Mouse (Mus musculus) spleen, adult 2 months (tissue): ENCODE data around the gene Prr7.

Experiments
- CTCF ChIP-seq: fragments of 200-500 bp; IDR thresholded peaks from 2 replicates; pipeline ENCODE4 v1.5.1; 2011; ENCODE audit warnings: mild to moderate bottlenecking, inconsistent platforms; ENCODE audit not compliant: insufficient read depth, insufficient read length, insufficient replicate concordance; ENCODE audit errors: extremely low read depth
- POLR2A ChIP-seq: fragments of 200-500 bp; IDR thresholded peaks from 2 replicates; pipeline ENCODE4 v1.6.1; 2011; ENCODE audit warnings: low read depth, low read length, inconsistent platforms

DNA sequence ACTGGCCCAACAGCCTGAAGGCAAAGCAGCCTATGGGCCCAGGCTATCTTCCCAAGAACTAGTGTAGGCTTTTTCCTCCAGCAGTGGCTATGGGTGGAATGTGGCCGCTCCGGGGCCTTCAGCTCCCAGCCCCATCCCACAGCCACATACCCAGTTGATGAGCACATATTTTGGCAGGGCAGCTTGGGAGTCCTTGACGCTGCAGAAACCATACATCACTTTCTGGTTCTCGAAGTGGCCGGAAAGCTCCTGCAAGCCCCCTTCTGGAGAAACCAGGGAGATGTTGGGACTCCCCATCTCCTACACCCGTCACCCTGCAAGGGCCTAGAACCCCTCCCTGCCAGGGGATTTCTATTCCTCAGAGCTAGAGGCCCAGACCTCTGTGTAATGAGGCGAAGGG, 18.5 kb downstream of the Prr7 start:
- TF ChIP-seq CTCF (no peak), POLR2A (no peak)
